Mouse (Mus musculus): ENCODE measurements around the gene Gabrb1.

GRCm38 (mm10) chr5:71842241-71842640, 184.3 kb downstream of the Gabrb1 start:
- TF ChIP-seq CTCF (IDR thresholded peaks at IDR 0.05; ENCODE audit: borderline replicate concordance, insufficient read depth, low read length), result no peak
- TF ChIP-seq POLR2A (IDR thresholded peaks at IDR 0.05; ENCODE audit: low read depth, low read length), result no peak
